ENCODE assay signal across 32 mouse cellular contexts in genomic region chr2:125375926-125376325, GRCm38 (mm10).
"Had no signal": no experiment of that assay in that cellular context is flagged by ENCODE, and none has a peak within 500 bp of the region (broad histone marks: within the 10 kb centered on the region; RNA-seq: fewer than 3 reads in every experiment).

No protein-coding gene starts in this region.

- H3K27me3 ChIP-seq: limb, embryonic 12.5 days; limb, embryonic 13.5 days; limb, embryonic 15.5 days; liver, embryonic 12.5 days; liver, embryonic 13.5 days; liver, embryonic 15.5 days; lung, embryonic 15.5 days; midbrain, embryonic 12.5 days; midbrain, embryonic 13.5 days; midbrain, embryonic 15.5 days; neural tube, embryonic 12.5 days had no signal

- DNase-seq: left cerebral cortex, postnatal 4 days; liver; liver, embryonic 13.5 days; liver, postnatal 0 days; lung, adult 18-20 months; lung, adult 2 months; lung, embryonic 14.5 days; lung, postnatal 10 days; lung, postnatal 14 days; lung, postnatal 36 days; lung, postnatal 4 days; midbrain, embryonic 14.5 days had no signal

- H3K4me1 ChIP-seq: liver, embryonic 12.5 days; liver, embryonic 13.5 days; liver, embryonic 15.5 days; lung, embryonic 15.5 days; midbrain, embryonic 12.5 days; midbrain, embryonic 15.5 days; neural tube, embryonic 12.5 days had no signal

- H3K27ac ChIP-seq: left cerebral cortex, adult 2 months; limb, embryonic 10.5 days; limb, embryonic 12.5 days; limb, embryonic 13.5 days; limb, embryonic 15.5 days; liver, embryonic 12.5 days; liver, embryonic 13.5 days; liver, embryonic 14.5 days; liver, embryonic 15.5 days; lung, embryonic 15.5 days; macrophage; midbrain, embryonic 12.5 days; midbrain, embryonic 13.5 days; midbrain, embryonic 15.5 days; neural tube, embryonic 12.5 days had no signal

- H3K36me3 ChIP-seq: limb, embryonic 10.5 days; liver, embryonic 12.5 days; liver, embryonic 13.5 days; liver, embryonic 15.5 days; midbrain, embryonic 13.5 days; midbrain, embryonic 15.5 days had no signal

- H3K4me3 ChIP-seq: left cerebral cortex, adult 2 months; limb, embryonic 10.5 days; limb, embryonic 12.5 days; limb, embryonic 13.5 days; limb, embryonic 15.5 days; liver, embryonic 12.5 days; liver, embryonic 13.5 days; liver, embryonic 15.5 days; lung, embryonic 15.5 days; megakaryocyte, embryonic 14.5 days; midbrain, embryonic 10.5 days; midbrain, embryonic 12.5 days; midbrain, embryonic 13.5 days; midbrain, embryonic 15.5 days; myocyte; neural tube, embryonic 12.5 days had no signal

- H3K4me2 ChIP-seq: limb, embryonic 12.5 days; limb, embryonic 13.5 days; limb, embryonic 15.5 days; liver, embryonic 11.5 days; liver, embryonic 12.5 days; liver, embryonic 13.5 days; liver, embryonic 15.5 days; lung, embryonic 14.5 days; lung, embryonic 15.5 days; midbrain, embryonic 12.5 days; midbrain, embryonic 13.5 days; midbrain, embryonic 15.5 days; neural tube, embryonic 12.5 days had no signal

- ATAC-seq: liver, embryonic 12.5 days; liver, postnatal 0 days; lung, postnatal 0 days; midbrain, embryonic 15.5 days; midbrain, embryonic 16.5 days had no signal

- H3K9ac ChIP-seq: limb, embryonic 12.5 days; limb, embryonic 13.5 days; limb, embryonic 15.5 days; liver, embryonic 12.5 days; liver, embryonic 13.5 days; liver, embryonic 14.5 days; liver, embryonic 15.5 days; liver, postnatal 0 days; lung, embryonic 14.5 days; lung, embryonic 15.5 days; midbrain, embryonic 12.5 days; midbrain, embryonic 13.5 days; midbrain, embryonic 15.5 days; neural tube, embryonic 12.5 days had no signal

- H3K9me3 ChIP-seq: limb, embryonic 10.5 days; limb, embryonic 12.5 days; limb, embryonic 13.5 days; limb, embryonic 15.5 days; liver, embryonic 12.5 days; liver, embryonic 13.5 days; liver, embryonic 15.5 days; lung, embryonic 15.5 days; megakaryocyte, embryonic 14.5 days; midbrain, embryonic 10.5 days; midbrain, embryonic 12.5 days; midbrain, embryonic 13.5 days; midbrain, embryonic 15.5 days; neural tube, embryonic 12.5 days had no signal
